Mouse (Mus musculus) E14TG2a.4 (cell line): ENCODE data around the gene 2810408A11Rik.

ENCODE experiments used
- CTCF ChIP-seq: conservative IDR thresholded peaks from 2 replicates; pipeline ENCODE4 v1.5.1; 2014; ENCODE audit warnings: low read length
- NANOG ChIP-seq: IDR thresholded peaks from 2 replicates; pipeline ENCODE4 v1.6.1; 2014; ENCODE audit warnings: borderline replicate concordance, low read length, mixed read lengths

DNA sequence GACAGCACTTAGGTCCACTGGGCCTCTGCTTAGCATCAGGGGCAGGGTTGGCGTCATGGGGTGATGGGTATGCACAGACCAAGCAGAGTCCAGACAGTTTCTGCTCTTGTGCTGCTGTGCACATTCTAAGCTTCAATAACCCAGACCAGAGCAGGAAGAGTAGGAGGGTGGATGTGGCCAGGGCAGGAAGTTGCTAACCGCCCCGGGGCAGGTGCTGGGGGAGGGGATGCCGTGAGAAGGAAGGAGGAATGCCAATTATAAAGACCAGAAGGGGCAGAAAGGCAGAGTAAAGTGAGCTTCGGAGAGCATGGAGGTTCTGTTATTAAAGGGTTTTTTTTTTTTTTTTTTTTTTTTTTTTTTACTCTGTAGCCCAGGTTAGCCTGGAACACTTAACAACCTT is 6.1 kb downstream of the 2810408A11Rik start:
- TF ChIP-seq CTCF: no peak
- no peak for TF ChIP-seq NANOG
